In the genomic region with DNA sequence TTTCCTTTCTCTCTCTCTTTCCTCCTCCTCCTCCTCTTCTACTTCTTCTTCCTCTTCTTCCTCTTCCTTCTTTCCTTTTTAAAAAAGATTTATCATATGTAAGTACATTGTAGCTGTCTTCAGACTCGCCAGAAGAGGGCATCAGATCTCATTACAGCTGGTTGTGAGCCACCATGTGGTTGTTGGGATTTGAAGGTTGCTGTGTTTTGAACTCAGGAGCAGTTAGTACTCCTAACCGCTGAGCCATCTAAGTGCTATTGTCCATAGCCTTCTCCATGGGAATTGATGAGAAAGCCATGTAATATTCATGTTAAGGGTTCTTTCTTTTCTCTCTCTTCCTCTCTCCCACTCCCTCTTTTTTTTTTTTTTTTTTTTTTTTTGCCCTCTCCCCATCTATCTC, we compare ENCODE assay signal across 9 mouse cellular contexts. TPM values are rescaled to one million over a fixed set of nuclear protein-coding genes. Genes with fewer than 3 reads are reported as not detected.
DNase-seq lines count a peak whose midpoint lies in the region; ATAC-seq and TF ChIP-seq lines count a peak whose summit lies in the region.
"Had no signal": no experiment of that assay in that cellular context is flagged by ENCODE, and none has a peak within 500 bp of the region (broad histone marks: within the 10 kb centered on the region; RNA-seq: fewer than 3 reads in every experiment).

No protein-coding gene starts in this region.

- peaks cover 6% of the 10 kb centered on the region; the same call in 1 of the 2 replicates for H3K4me1 ChIP-seq in midbrain, embryonic 11.5 days (ENCODE audit: control insufficient read depth, insufficient read depth, low read length)
- peaks cover 7% of the 10 kb centered on the region for H3K4me1 ChIP-seq in midbrain, embryonic 13.5 days (replicated peaks)
- H3K4me1 ChIP-seq in liver, embryonic 14.5 days (replicated peaks; ENCODE audit: control insufficient read depth in 2 of 2, insufficient read depth in 2 of 2, low read length in 1 of 2) = peaks cover 3 to 10% of the 10 kb centered on the region in 2 experiments; a peak in 3 of 4 replicates
- H3K4me1 ChIP-seq in thymus, adult 2 months (replicated peaks; ENCODE audit: control insufficient read depth, insufficient read depth, low read length) = 0 out of 2 replicates have a peak, but pooled peaks cover 2% of the 10 kb centered on the region

- H3K27me3 ChIP-seq in midbrain, embryonic 11.5 days (ENCODE audit: control insufficient read depth, insufficient read depth, low read length) = no peaks in the 10 kb centered on the region
- H3K27me3 ChIP-seq in midbrain, embryonic 13.5 days = no peaks in the 10 kb centered on the region
- no peaks in the 10 kb centered on the region for H3K27me3 ChIP-seq in liver, embryonic 14.5 days (ENCODE audit: control insufficient read depth, insufficient read depth, low read length)
- no peaks in the 10 kb centered on the region for H3K27me3 ChIP-seq in thymus, adult 2 months (ENCODE audit: control insufficient read depth, insufficient read depth, low read length)
- H3K27me3 ChIP-seq: limb, embryonic 13.5 days had no signal

- H3K27ac ChIP-seq in midbrain, embryonic 11.5 days (ENCODE audit: low read depth, low read length) = no peak overlapping the region
- no peak overlapping the region for H3K27ac ChIP-seq in midbrain, embryonic 13.5 days
- H3K27ac ChIP-seq in liver, embryonic 14.5 days = no peak overlapping the region
- no peak overlapping the region for H3K27ac ChIP-seq in thymus, adult 2 months (ENCODE audit: control insufficient read depth, insufficient read depth, low read length)
- H3K27ac ChIP-seq: limb, embryonic 13.5 days had no signal

- WGBS in midbrain, embryonic 11.5 days = 43% methylated on average over 2 of the region's 2 CpGs
- 34% methylated on average over 2 of the region's 2 CpGs for WGBS in midbrain, embryonic 13.5 days
- WGBS in liver, embryonic 14.5 days (ENCODE audit: insufficient replicate concordance) = 43% methylated on average over 2 of the region's 2 CpGs
- 35% methylated on average over 2 of the region's 2 CpGs for WGBS in thymus, adult 2 months

- peak; percentile 45 for DNase-seq in embryo, embryonic 10 days (ENCODE audit: low spot score)
- no peak for DNase-seq in embryo, embryonic 9.5 days (ENCODE audit: extremely low spot score)
- DNase-seq in midbrain, embryonic 11.5 days (ENCODE audit: low spot score, missing footprints) = no peak
- no peak for DNase-seq in liver, embryonic 14.5 days (ENCODE audit: low read depth in 3 of 3, low spot score in 3 of 3)
- peak; percentile 53 for DNase-seq in thymus, adult 2 months
- DNase-seq in testis, postnatal 14 days (ENCODE audit: low spot score) = no peak

- ATAC-seq in midbrain, embryonic 11.5 days (ENCODE audit: low FRiP score) = peak; percentile 6; the same call in 1 of the 2 replicates
- ATAC-seq in midbrain, embryonic 13.5 days = no peak
- ATAC-seq in common myeloid progenitor, adult 5-6 weeks (replicated peaks; ENCODE audit: low read depth, poor library complexity, severe bottlenecking) = peak; percentile 7; the same call in 1 of the 2 replicates
- ATAC-seq in liver, embryonic 14.5 days (ENCODE audit: insufficient read depth) = peak; percentile 40

- peak; percentile 47; the same call in 1 of the 2 replicates for TF ChIP-seq CTCF in liver, embryonic 14.5 days (IDR thresholded peaks at IDR 0.05; ENCODE audit: low read depth)
- no peak for TF ChIP-seq CTCF in thymus, adult 2 months (IDR thresholded peaks at IDR 0.05; ENCODE audit: borderline replicate concordance, control insufficient read depth, extremely low read depth, insufficient read depth, low read length, poor library complexity)

- H3K9me3 ChIP-seq in midbrain, embryonic 11.5 days (ENCODE audit: control insufficient read depth, low read length) = no peaks in the 10 kb centered on the region
- H3K9me3 ChIP-seq in midbrain, embryonic 13.5 days = no peaks in the 10 kb centered on the region
- H3K9me3 ChIP-seq in liver, embryonic 14.5 days (ENCODE audit: control insufficient read depth, low read length) = no peaks in the 10 kb centered on the region
- H3K9me3 ChIP-seq: limb, embryonic 13.5 days had no signal

- no peak overlapping the region for H3K4me3 ChIP-seq in midbrain, embryonic 11.5 days (ENCODE audit: low read depth, low read length)
- H3K4me3 ChIP-seq in midbrain, embryonic 13.5 days (replicated peaks) = no peak overlapping the region
- H3K4me3 ChIP-seq in liver, embryonic 14.5 days (ENCODE audit: insufficient read depth in 1 of 2, low read depth in 2 of 2, low read length in 2 of 2) = no peak overlapping the region
- no peak overlapping the region for H3K4me3 ChIP-seq in thymus, adult 2 months (ENCODE audit: control insufficient read depth, insufficient read depth, low read length)

- H3K36me3 ChIP-seq in midbrain, embryonic 11.5 days (ENCODE audit: control insufficient read depth, insufficient read depth, low read length) = peaks cover 16% of the 10 kb centered on the region
- H3K36me3 ChIP-seq in midbrain, embryonic 13.5 days = peaks cover 38% of the 10 kb centered on the region
- peaks cover 31% of the 10 kb centered on the region for H3K36me3 ChIP-seq in liver, embryonic 14.5 days (replicated peaks; ENCODE audit: control insufficient read depth, insufficient read depth, low read depth)
- peaks cover 27% of the 10 kb centered on the region for H3K36me3 ChIP-seq in thymus, adult 2 months (ENCODE audit: control insufficient read depth, insufficient read depth, low read length)

- H3K4me2 ChIP-seq in midbrain, embryonic 11.5 days = no peak overlapping the region
- H3K4me2 ChIP-seq in midbrain, embryonic 13.5 days (replicated peaks) = no peak overlapping the region
- H3K4me2 ChIP-seq in liver, embryonic 14.5 days (ENCODE audit: low read depth) = peak overlapping the region; percentile 39

- no peak for TF ChIP-seq POLR2A in thymus, adult 2 months (IDR thresholded peaks at IDR 0.05; ENCODE audit: control insufficient read depth, extremely low read depth, insufficient read depth, low read length, poor library complexity)

- no peak overlapping the region for H3K9ac ChIP-seq in midbrain, embryonic 11.5 days (ENCODE audit: low read length)
- no peak overlapping the region for H3K9ac ChIP-seq in midbrain, embryonic 13.5 days (replicated peaks)
- H3K9ac ChIP-seq in liver, embryonic 14.5 days (replicated peaks) = no peak overlapping the region; the same call in 1 of the 2 replicates

- TF ChIP-seq EP300 in liver, embryonic 14.5 days (IDR thresholded peaks at IDR 0.05; ENCODE audit: low read depth) = no peak

RNA-seq across cellular contexts. Expression of a gene that starts 0.5 kb away (rescaled TPM):
- 70.9 and 77.2 TPM in 2 replicates for polyA plus RNA-seq in midbrain, embryonic 11.5 days (2014; fragmentation: Nextera tagmentation; extraction: Ambion mirVana)
- polyA plus RNA-seq in midbrain, embryonic 13.5 days (2015; fragmentation: Nextera tagmentation; extraction: Ambion mirVana) = 87.9 and 89.1 TPM in 2 replicates
- 37.3 and 43.3 TPM in 2 replicates for total RNA-seq in common myeloid progenitor, adult 5-6 weeks (2017)
- 7.4 and 9.3 TPM in 2 replicates for polyA plus RNA-seq in liver, embryonic 14.5 days (2012; rRNA removed)
- 17.0 and 18.7 TPM in 2 replicates for polyA plus RNA-seq in liver, embryonic 14.5 days (2014; fragmentation: Nextera tagmentation; extraction: Ambion mirVana)
- polyA plus RNA-seq in thymus, adult 2 months (2012; rRNA removed) = 20.8 and 27.8 TPM in 2 replicates

RNA-seq across cellular contexts. Expression of a gene that starts 15.4 kb away (rescaled TPM):
- polyA plus RNA-seq in midbrain, embryonic 11.5 days (2014; fragmentation: Nextera tagmentation; extraction: Ambion mirVana) = 338 and 369 TPM in 2 replicates
- 343 and 361 TPM in 2 replicates for polyA plus RNA-seq in midbrain, embryonic 13.5 days (2015; fragmentation: Nextera tagmentation; extraction: Ambion mirVana)
- total RNA-seq in common myeloid progenitor, adult 5-6 weeks (2017) = 200 and 222 TPM in 2 replicates
- polyA plus RNA-seq in liver, embryonic 14.5 days (2012; rRNA removed) = 23.3 and 34.5 TPM in 2 replicates
- 46.5 and 48.9 TPM in 2 replicates for polyA plus RNA-seq in liver, embryonic 14.5 days (2014; fragmentation: Nextera tagmentation; extraction: Ambion mirVana)
- 50.1 and 50.8 TPM in 2 replicates for polyA plus RNA-seq in thymus, adult 2 months (2012; rRNA removed)

RNA-seq across cellular contexts. Expression of a gene that starts 17.9 kb away (rescaled TPM):
- polyA plus RNA-seq in midbrain, embryonic 11.5 days (2014; fragmentation: Nextera tagmentation; extraction: Ambion mirVana) = 138 and 146 TPM in 2 replicates
- 205 and 212 TPM in 2 replicates for polyA plus RNA-seq in midbrain, embryonic 13.5 days (2015; fragmentation: Nextera tagmentation; extraction: Ambion mirVana)
- 88.3 and 113 TPM in 2 replicates for total RNA-seq in common myeloid progenitor, adult 5-6 weeks (2017)
- polyA plus RNA-seq in liver, embryonic 14.5 days (2012; rRNA removed) = 33.6 and 49.9 TPM in 2 replicates
- 29.7 and 32.7 TPM in 2 replicates for polyA plus RNA-seq in liver, embryonic 14.5 days (2014; fragmentation: Nextera tagmentation; extraction: Ambion mirVana)
- 91.0 and 94.5 TPM in 2 replicates for polyA plus RNA-seq in thymus, adult 2 months (2012; rRNA removed)

RNA-seq across cellular contexts. Expression of a gene that starts 22.8 kb away (rescaled TPM):
- 6.9 and 8.0 TPM in 2 replicates for polyA plus RNA-seq in midbrain, embryonic 11.5 days (2014; fragmentation: Nextera tagmentation; extraction: Ambion mirVana)
- polyA plus RNA-seq in midbrain, embryonic 13.5 days (2015; fragmentation: Nextera tagmentation; extraction: Ambion mirVana) = 4.7 and 6.9 TPM in 2 replicates
- total RNA-seq in common myeloid progenitor, adult 5-6 weeks (2017) = 68.0 and 72.4 TPM in 2 replicates
- 9.2 and 14.9 TPM in 2 replicates for polyA plus RNA-seq in liver, embryonic 14.5 days (2012; rRNA removed)
- 20.8 and 27.1 TPM in 2 replicates for polyA plus RNA-seq in liver, embryonic 14.5 days (2014; fragmentation: Nextera tagmentation; extraction: Ambion mirVana)
- polyA plus RNA-seq in thymus, adult 2 months (2012; rRNA removed) = 54.7 and 122 TPM in 2 replicates

RNA-seq across cellular contexts. Expression of a gene that starts 22.9 kb away (rescaled TPM):
- 11.6 and 14.1 TPM in 2 replicates for polyA plus RNA-seq in midbrain, embryonic 11.5 days (2014; fragmentation: Nextera tagmentation; extraction: Ambion mirVana)
- 7.7 and 9.9 TPM in 2 replicates for polyA plus RNA-seq in midbrain, embryonic 13.5 days (2015; fragmentation: Nextera tagmentation; extraction: Ambion mirVana)
- total RNA-seq in common myeloid progenitor, adult 5-6 weeks (2017) = 45.3 and 46.6 TPM in 2 replicates
- 7.4 and 11.1 TPM in 2 replicates for polyA plus RNA-seq in liver, embryonic 14.5 days (2012; rRNA removed)
- 18.0 and 19.7 TPM in 2 replicates for polyA plus RNA-seq in liver, embryonic 14.5 days (2014; fragmentation: Nextera tagmentation; extraction: Ambion mirVana)
- polyA plus RNA-seq in thymus, adult 2 months (2012; rRNA removed) = 59.1 and 83.0 TPM in 2 replicates

Comparison
In these comparisons a context has a peak if more than half of its experiments do, and no peak if none do; other contexts are left out.
1. DNase-seq: peak in embryo, embryonic 10 days (single experiment) and thymus, adult 2 months (single experiment); none in embryo, embryonic 9.5 days (single experiment), midbrain, embryonic 11.5 days (single experiment), liver, embryonic 14.5 days (0 of 3) and testis, postnatal 14 days (single experiment).